Comparison of ENCODE assay signal across 15 mouse cellular contexts in the genomic region with DNA sequence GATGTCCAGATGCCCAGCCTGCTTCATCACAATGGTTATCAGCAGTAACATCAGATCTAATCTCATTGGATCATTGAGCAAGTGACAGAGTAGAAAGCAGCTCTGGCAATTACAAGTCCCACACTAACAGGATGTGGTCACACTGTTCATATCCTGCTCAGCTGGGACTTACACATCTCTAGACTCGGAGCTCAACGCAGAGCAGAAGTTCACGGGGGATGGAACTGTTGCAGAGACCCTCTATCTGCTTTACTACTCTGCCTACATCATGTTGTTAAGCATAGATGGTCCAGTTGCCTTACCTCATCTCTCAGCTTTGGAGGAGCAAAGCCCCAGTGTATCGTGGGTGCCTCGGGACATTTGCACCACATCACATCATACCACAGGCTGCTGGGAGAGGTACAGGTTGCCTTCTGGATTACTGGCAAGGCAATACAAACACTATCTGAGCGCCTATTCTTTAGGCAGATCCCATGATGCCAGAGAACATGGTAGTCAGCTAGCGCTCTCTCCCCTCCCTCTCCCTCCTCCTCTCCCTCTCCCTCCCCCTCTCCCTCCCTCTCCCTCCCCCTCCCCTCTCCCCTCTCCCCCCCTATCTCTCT.
DNase-seq lines count a peak whose midpoint lies in the region; ATAC-seq and TF ChIP-seq lines count a peak whose summit lies in the region.
"Had no signal": no experiment of that assay in that cellular context is flagged by ENCODE, and none has a peak within 500 bp of the region (broad histone marks: within the 10 kb centered on the region; RNA-seq: fewer than 3 reads in every experiment).

No protein-coding gene starts in this region.

- no peak overlapping the region for H3K27ac ChIP-seq in liver, embryonic 16.5 days (ENCODE audit: low read length)
- no peak overlapping the region for H3K27ac ChIP-seq in liver, embryonic 12.5 days
- peak overlapping the region; percentile 57; the same call in 1 of the 2 replicates for H3K27ac ChIP-seq in bone marrow, adult 2 months (ENCODE audit: control insufficient read depth, insufficient read depth, low read depth, low read length, poor library complexity)
- H3K27ac ChIP-seq in kidney, embryonic 16.5 days (ENCODE audit: low read length) = no peak overlapping the region
- H3K27ac ChIP-seq in heart, embryonic 10.5 days = no peak overlapping the region
- H3K27ac ChIP-seq: lung, embryonic 15.5 days had no signal

- H3K4me2 ChIP-seq in liver, embryonic 16.5 days (ENCODE audit: low read depth, low read length) = no peak overlapping the region
- no peak overlapping the region for H3K4me2 ChIP-seq in liver, embryonic 12.5 days
- H3K4me2 ChIP-seq in kidney, embryonic 16.5 days (replicated peaks; ENCODE audit: low read depth, low read length) = no peak overlapping the region
- H3K4me2 ChIP-seq: heart, embryonic 12.5 days; lung, embryonic 15.5 days had no signal

- peak; percentile 30; the same call in 1 of the 2 replicates for ATAC-seq in liver, embryonic 16.5 days (ENCODE audit: low read depth)
- ATAC-seq in liver, embryonic 12.5 days = no peak
- no peak for ATAC-seq in kidney, embryonic 16.5 days (ENCODE audit: low FRiP score, low TSS enrichment)

- no peaks in the 10 kb centered on the region for H3K9me3 ChIP-seq in liver, embryonic 16.5 days (replicated peaks; ENCODE audit: control insufficient read depth, low read length)
- H3K9me3 ChIP-seq in liver, embryonic 12.5 days (replicated peaks) = no peaks in the 10 kb centered on the region
- no peaks in the 10 kb centered on the region for H3K9me3 ChIP-seq in kidney, embryonic 16.5 days (ENCODE audit: low read length)
- H3K9me3 ChIP-seq in heart, embryonic 10.5 days = no peaks in the 10 kb centered on the region
- H3K9me3 ChIP-seq: heart, embryonic 12.5 days; lung, embryonic 15.5 days had no signal

- DNase-seq in naive thymus-derived CD4-positive, alpha-beta T cell, adult 2 months (ENCODE audit: low read depth) = peak; percentile 82
- peak; percentile 12 to 27 for DNase-seq in thymus, postnatal 36 days
- DNase-seq in urinary bladder, postnatal 10 days (ENCODE audit: low spot score) = no peak
- DNase-seq in heart, embryonic 10.5 days (ENCODE audit: low spot score) = no peak
- DNase-seq: adrenal gland, postnatal 10 days; cerebellum, postnatal 10 days; gastrocnemius, postnatal 25 days; kidney, adult 11 months; kidney, postnatal 14 days had no signal

- no peak for TF ChIP-seq CTCF in bone marrow, adult 2 months (IDR thresholded peaks at IDR 0.05; ENCODE audit: control insufficient read depth, insufficient read depth, low read length)

- no peak overlapping the region for H3K4me3 ChIP-seq in liver, embryonic 16.5 days (ENCODE audit: low read depth, low read length)
- H3K4me3 ChIP-seq in liver, embryonic 12.5 days = no peak overlapping the region
- H3K4me3 ChIP-seq in bone marrow, adult 2 months (replicated peaks; ENCODE audit: control insufficient read depth, low read depth, low read length) = peak overlapping the region; percentile 23
- no peak overlapping the region for H3K4me3 ChIP-seq in kidney, embryonic 16.5 days (ENCODE audit: low read length)
- no peak overlapping the region for H3K4me3 ChIP-seq in heart, embryonic 10.5 days
- H3K4me3 ChIP-seq: heart, embryonic 12.5 days; lung, embryonic 15.5 days had no signal

- 47% methylated on average over 7 of the region's 7 CpGs for WGBS in liver, embryonic 16.5 days (ENCODE audit: insufficient replicate concordance)
- WGBS in liver, embryonic 12.5 days (ENCODE audit: insufficient replicate concordance) = 57% methylated on average over 7 of the region's 7 CpGs
- 31% methylated on average over 7 of the region's 7 CpGs for WGBS in bone marrow, adult 2 months
- whole genome bisulfite sequencing in kidney, embryonic 16.5 days = 84% methylated on average over 7 of the region's 7 CpGs
- WGBS in heart, embryonic 10.5 days = 88% methylated on average over 7 of the region's 7 CpGs

- no peak overlapping the region for H3K9ac ChIP-seq in liver, embryonic 16.5 days (ENCODE audit: low read depth, low read length)
- no peak overlapping the region for H3K9ac ChIP-seq in liver, embryonic 12.5 days
- no peak overlapping the region for H3K9ac ChIP-seq in kidney, embryonic 16.5 days (replicated peaks; ENCODE audit: low read length)
- H3K9ac ChIP-seq: heart, embryonic 12.5 days; lung, embryonic 15.5 days had no signal

- TF ChIP-seq POLR2A in bone marrow, adult 2 months (IDR thresholded peaks at IDR 0.05; ENCODE audit: borderline replicate concordance, control insufficient read depth, low read depth, low read length) = no peak

- no peaks in the 10 kb centered on the region for H3K36me3 ChIP-seq in liver, embryonic 16.5 days (ENCODE audit: control insufficient read depth, insufficient read depth)
- no peaks in the 10 kb centered on the region for H3K36me3 ChIP-seq in liver, embryonic 12.5 days
- no peaks in the 10 kb centered on the region for H3K36me3 ChIP-seq in kidney, embryonic 16.5 days (ENCODE audit: insufficient read depth, low read length)
- H3K36me3 ChIP-seq in heart, embryonic 10.5 days = no peaks in the 10 kb centered on the region
- H3K36me3 ChIP-seq: heart, embryonic 12.5 days; lung, embryonic 15.5 days had no signal

- no peaks in the 10 kb centered on the region for H3K4me1 ChIP-seq in liver, embryonic 16.5 days (ENCODE audit: control insufficient read depth, low read depth, low read length)
- H3K4me1 ChIP-seq in liver, embryonic 12.5 days = no peaks in the 10 kb centered on the region
- H3K4me1 ChIP-seq in bone marrow, adult 2 months (ENCODE audit: control insufficient read depth, insufficient read depth, low read length) = peaks cover 1% of the 10 kb centered on the region; the same call in 1 of the 2 replicates
- H3K4me1 ChIP-seq in kidney, embryonic 16.5 days (ENCODE audit: insufficient read depth, low read length) = peaks cover 6% of the 10 kb centered on the region; the same call in 1 of the 2 replicates
- H3K4me1 ChIP-seq in heart, embryonic 10.5 days = peaks cover 9% of the 10 kb centered on the region; the same call in 1 of the 2 replicates
- H3K4me1 ChIP-seq: lung, embryonic 15.5 days had no signal

- H3K27me3 ChIP-seq in liver, embryonic 16.5 days (ENCODE audit: control insufficient read depth, insufficient read depth, low read depth, low read length) = no peaks in the 10 kb centered on the region
- H3K27me3 ChIP-seq in liver, embryonic 12.5 days (replicated peaks) = peaks cover 4% of the 10 kb centered on the region; the same call in 1 of the 2 replicates
- H3K27me3 ChIP-seq in kidney, embryonic 16.5 days (ENCODE audit: insufficient read depth, low read length) = no peaks in the 10 kb centered on the region
- H3K27me3 ChIP-seq in heart, embryonic 10.5 days (ENCODE audit: insufficient read depth, poor library complexity, severe bottlenecking) = peaks cover 5% of the 10 kb centered on the region; the same call in 1 of the 2 replicates
- H3K27me3 ChIP-seq: lung, embryonic 15.5 days had no signal

Comparison
In these comparisons a context has a peak if more than half of its experiments do, and no peak if none do; other contexts are left out.
1. DNase-seq: peak in naive thymus-derived CD4-positive, alpha-beta T cell, adult 2 months (single experiment) and thymus, postnatal 36 days (2 of 2); none in urinary bladder, postnatal 10 days (single experiment) and heart, embryonic 10.5 days (single experiment).